ENCODE assay signal across 8 mouse cellular contexts in genomic region chr19:10868623-10869141, GRCm38 (mm10). TPM values are rescaled to one million over a fixed set of nuclear protein-coding genes. Genes with fewer than 3 reads are reported as not detected.
DNase-seq lines count a peak whose midpoint lies in the region; ATAC-seq and TF ChIP-seq lines count a peak whose summit lies in the region.

No protein-coding gene starts in this region.

- H3K4me1 ChIP-seq in hindbrain, embryonic 13.5 days (replicated peaks), result peaks cover 34% of the 10 kb centered on the region
- H3K4me1 ChIP-seq in midbrain, embryonic 16.5 days (ENCODE audit: control insufficient read depth, insufficient read depth, low read length), result peaks cover 29% of the 10 kb centered on the region

- ATAC-seq in hindbrain, embryonic 13.5 days (ENCODE audit: low FRiP score), result peak; percentile 26
- ATAC-seq in midbrain, embryonic 16.5 days, result peak; percentile 44
- no peak for ATAC-seq in megakaryocyte-erythroid progenitor cell, adult 5-6 weeks (replicated peaks; ENCODE audit: low FRiP score, low TSS enrichment, poor library complexity, severe bottlenecking)

- peaks cover 66% of the 10 kb centered on the region for H3K36me3 ChIP-seq in hindbrain, embryonic 13.5 days
- peaks cover 45% of the 10 kb centered on the region for H3K36me3 ChIP-seq in midbrain, embryonic 16.5 days (ENCODE audit: control insufficient read depth, insufficient read depth, low read length)

- no peaks in the 10 kb centered on the region for H3K27me3 ChIP-seq in hindbrain, embryonic 13.5 days
- no peaks in the 10 kb centered on the region for H3K27me3 ChIP-seq in midbrain, embryonic 16.5 days (ENCODE audit: control insufficient read depth, insufficient read depth, low read depth, low read length)

- H3K9ac ChIP-seq in hindbrain, embryonic 13.5 days, result peak overlapping the region; percentile 98
- peak overlapping the region; percentile 97 for H3K9ac ChIP-seq in midbrain, embryonic 16.5 days (ENCODE audit: low read depth, low read length)

- TF ChIP-seq CTCF in left cerebral cortex, adult 2 months (IDR thresholded peaks at IDR 0.05), result no peak

- WGBS in hindbrain, embryonic 13.5 days, result under 1% methylated on average over 17 of the region's 17 CpGs
- WGBS in midbrain, embryonic 16.5 days, result 0% methylated on average over 17 of the region's 17 CpGs

- H3K4me3 ChIP-seq in left cerebral cortex, adult 2 months, result peak overlapping the region; percentile 71
- peak overlapping the region; percentile 84 for H3K4me3 ChIP-seq in hindbrain, embryonic 13.5 days
- peak overlapping the region; percentile 91 for H3K4me3 ChIP-seq in midbrain, embryonic 16.5 days (ENCODE audit: low read depth, low read length)

- intact Hi-C loops in left cerebral cortex, adult 2 months (cut with DNase I), result loop anchor here (1.0 to 2.0 kb wide), 4 partner anchors 27 to 154 kb away; partner anchors contain the start of gene Prpf19
- intact Hi-C loops in left cerebral cortex, postnatal 4 days (cut with DNase I), result loop anchor here (5.0 kb wide), 1 partner anchor 156 kb away; no protein-coding TSS in a partner anchor

- peak overlapping the region; percentile 93 for H3K4me2 ChIP-seq in hindbrain, embryonic 13.5 days
- peak overlapping the region; percentile 83 for H3K4me2 ChIP-seq in midbrain, embryonic 16.5 days (ENCODE audit: low read length)

- H3K27ac ChIP-seq in left cerebral cortex, adult 2 months, result peak overlapping the region; percentile 94
- H3K27ac ChIP-seq in hindbrain, embryonic 13.5 days, result peak overlapping the region; percentile 96
- H3K27ac ChIP-seq in midbrain, embryonic 16.5 days (ENCODE audit: low read length), result peak overlapping the region; percentile 95

- peak in 1 of 2 experiments; percentile 42 for DNase-seq in left cerebral cortex, adult 2 months (ENCODE audit: extremely low spot score in 1 of 2, low spot score in 2 of 2)
- no peak for DNase-seq in left cerebral cortex, postnatal 4 days
- DNase-seq in embryo, embryonic 10 days (ENCODE audit: low spot score), result peak; percentile 19
- DNase-seq in gastrocnemius, postnatal 4 days (ENCODE audit: low spot score in 2 of 2), result no peak
- DNase-seq in ovary, postnatal 36 days (ENCODE audit: low spot score), result no peak

- no peaks in the 10 kb centered on the region for H3K9me3 ChIP-seq in hindbrain, embryonic 13.5 days
- no peaks in the 10 kb centered on the region for H3K9me3 ChIP-seq in midbrain, embryonic 16.5 days (replicated peaks; ENCODE audit: control insufficient read depth, low read length, poor library complexity, severe bottlenecking)

RNA-seq across cellular contexts. Expression of gene Tmem132a, which starts 1.1 kb away (rescaled TPM):
- total RNA-seq in left cerebral cortex, adult 2 months (2021), result 100 to 1,000 TPM; 268 TPM
- total RNA-seq in left cerebral cortex, postnatal 4 days (2021), result 100 to 1,000 TPM; 214 to 236 TPM
- 174 and 180 TPM in 2 replicates for polyA plus RNA-seq in hindbrain, embryonic 13.5 days (2015; fragmentation: Nextera tagmentation; extraction: Ambion mirVana)
- 242 and 267 TPM in 2 replicates for polyA plus RNA-seq in midbrain, embryonic 16.5 days (2015; fragmentation: Nextera tagmentation; extraction: Ambion mirVana)
- total RNA-seq in gastrocnemius, postnatal 4 days (2021), result 10 to 100 TPM; 47.1 to 56.1 TPM
- total RNA-seq in megakaryocyte-erythroid progenitor cell, adult 5-6 weeks (2014; fragmentation: Nextera tagmentation), result 0.10 and 2.4 TPM in 2 replicates
- 0.23 and 0.56 TPM in 2 replicates for total RNA-seq in megakaryocyte-erythroid progenitor cell, adult 5-6 weeks (2017)

RNA-seq across cellular contexts. Expression of gene Tmem109, which starts 13.1 kb away (rescaled TPM):
- total RNA-seq in left cerebral cortex, adult 2 months (2021), result 10 to 100 TPM; 49.5 to 50.2 TPM
- total RNA-seq in left cerebral cortex, postnatal 4 days (2021), result 10 to 100 TPM; 36.6 to 39.2 TPM
- polyA plus RNA-seq in hindbrain, embryonic 13.5 days (2015; fragmentation: Nextera tagmentation; extraction: Ambion mirVana), result 34.2 and 34.3 TPM in 2 replicates
- polyA plus RNA-seq in midbrain, embryonic 16.5 days (2015; fragmentation: Nextera tagmentation; extraction: Ambion mirVana), result 47.0 TPM in 2 replicates
- total RNA-seq in gastrocnemius, postnatal 4 days (2021), result 100 to 1,000 TPM; 191 to 193 TPM
- total RNA-seq in megakaryocyte-erythroid progenitor cell, adult 5-6 weeks (2014; fragmentation: Nextera tagmentation), result 23.4 and 41.0 TPM in 2 replicates
- 11.1 and 21.7 TPM in 2 replicates for total RNA-seq in megakaryocyte-erythroid progenitor cell, adult 5-6 weeks (2017)

RNA-seq across cellular contexts. Expression of gene Prpf19, which starts 26.3 kb away (rescaled TPM):
- total RNA-seq in left cerebral cortex, adult 2 months (2021), result 100 to 1,000 TPM; 195 to 208 TPM
- 100 to 1,000 TPM; 195 to 222 TPM for total RNA-seq in left cerebral cortex, postnatal 4 days (2021)
- 40.2 and 42.9 TPM in 2 replicates for polyA plus RNA-seq in hindbrain, embryonic 13.5 days (2015; fragmentation: Nextera tagmentation; extraction: Ambion mirVana)
- polyA plus RNA-seq in midbrain, embryonic 16.5 days (2015; fragmentation: Nextera tagmentation; extraction: Ambion mirVana), result 38.9 and 40.1 TPM in 2 replicates
- total RNA-seq in gastrocnemius, postnatal 4 days (2021), result 100 to 1,000 TPM; 313 to 325 TPM
- 148 and 173 TPM in 2 replicates for total RNA-seq in megakaryocyte-erythroid progenitor cell, adult 5-6 weeks (2014; fragmentation: Nextera tagmentation)
- 145 and 393 TPM in 2 replicates for total RNA-seq in megakaryocyte-erythroid progenitor cell, adult 5-6 weeks (2017)

RNA-seq across cellular contexts. Expression of gene Slc15a3, which starts 29.2 kb away (rescaled TPM):
- total RNA-seq in left cerebral cortex, adult 2 months (2021), result 1 to 10 TPM; 1.1 to 1.3 TPM
- total RNA-seq in left cerebral cortex, postnatal 4 days (2021), result 1 to 10 TPM in 1 of 2 experiments, under 1 TPM in 1; 0.82 to 1.2 TPM
- 0.25 and 0.36 TPM in 2 replicates for polyA plus RNA-seq in hindbrain, embryonic 13.5 days (2015; fragmentation: Nextera tagmentation; extraction: Ambion mirVana)
- 0.27 and 0.30 TPM in 2 replicates for polyA plus RNA-seq in midbrain, embryonic 16.5 days (2015; fragmentation: Nextera tagmentation; extraction: Ambion mirVana)
- total RNA-seq in gastrocnemius, postnatal 4 days (2021), result 1 to 10 TPM; 1.5 TPM
- total RNA-seq in megakaryocyte-erythroid progenitor cell, adult 5-6 weeks (2014; fragmentation: Nextera tagmentation), result 0.50 and 0.99 TPM in 2 replicates
- total RNA-seq in megakaryocyte-erythroid progenitor cell, adult 5-6 weeks (2017), result 0.56 TPM in 1 of 2 replicates, not detected in the other

RNA-seq across cellular contexts. Expression of gene Cd6, which starts 38.8 kb away (rescaled TPM):
- 1 to 10 TPM; 2.3 to 2.8 TPM for total RNA-seq in left cerebral cortex, adult 2 months (2021)
- total RNA-seq in left cerebral cortex, postnatal 4 days (2021), result not detected
- polyA plus RNA-seq in hindbrain, embryonic 13.5 days (2015; fragmentation: Nextera tagmentation; extraction: Ambion mirVana), result not detected in 2 replicates
- 0.06 TPM in 1 of 2 replicates, not detected in the other for polyA plus RNA-seq in midbrain, embryonic 16.5 days (2015; fragmentation: Nextera tagmentation; extraction: Ambion mirVana)
- under 1 TPM; 0.21 to 0.32 TPM for total RNA-seq in gastrocnemius, postnatal 4 days (2021)
- total RNA-seq in megakaryocyte-erythroid progenitor cell, adult 5-6 weeks (2014; fragmentation: Nextera tagmentation), result 2.4 and 3.2 TPM in 2 replicates
- not detected in 2 replicates for total RNA-seq in megakaryocyte-erythroid progenitor cell, adult 5-6 weeks (2017)

Comparison
In these comparisons a context has a peak if more than half of its experiments do, and no peak if none do; other contexts are left out.
1. RNA of gene Tmem132a, which starts 1.1 kb away (total RNA-seq): 268 TPM in left cerebral cortex, adult 2 months, 214 to 236 TPM in left cerebral cortex, postnatal 4 days and 47.1 to 56.1 TPM in gastrocnemius, postnatal 4 days; 0.10 to 2.4 TPM in megakaryocyte-erythroid progenitor cell, adult 5-6 weeks; every median in the first group is over 10 times any median in the second.
2. Peak in every context shown above with its lines, with median percentiles within 50 percentile points of each other: H3K27ac ChIP-seq and H3K4me3 ChIP-seq.